Mouse (Mus musculus) kidney, postnatal 36 days (tissue): ENCODE data around the gene Vax2.

ENCODE experiments used
- DNase-seq, 2 experiments: peaks; one replicate each; pipeline ENCODE4 v3.0.0; 2021 to 2022; ENCODE audit warnings: mixed read lengths in 2 of 2

Gene Vax2

GRCm38 (mm10) chr6:83711067-83711675, at the start of gene Vax2:
Gene Vax2, plus strand, starts transcription at chr6:83711264.
- peak; percentile 65 to 81 for DNase-seq

- DNase-seq = no peak
Observed at GRCm38 (mm10) chr6:83665009-83665408, 46.1 kb upstream of the Vax2 start.

- DNase-seq = peak; percentile 50 to 90
Observed at GRCm38 (mm10) chr6:83673395-83673794, 37.7 kb upstream of the Vax2 start.

- no peak for DNase-seq
Observed at GRCm38 (mm10) chr6:83677757-83678156, 33.3 kb upstream of the Vax2 start, which contains the start of gene Cd207. Gene Cd207, minus strand, starts transcription at chr6:83677857.

GRCm38 (mm10) chr6:83689374-83689773, 21.7 kb upstream of the Vax2 start:
- no peak for DNase-seq

- DNase-seq = peak; percentile 37 to 80
Observed at GRCm38 (mm10) chr6:83690277-83690676, 20.8 kb upstream of the Vax2 start.

GRCm38 (mm10) chr6:83690936-83691335, 20.1 kb upstream of the Vax2 start:
- DNase-seq = no peak

GRCm38 (mm10) chr6:83692962-83693361, 18.1 kb upstream of the Vax2 start:
- no peak for DNase-seq

GRCm38 (mm10) chr6:83693835-83694234, 17.2 kb upstream of the Vax2 start:
- DNase-seq = peak; percentile 56 to 74

GRCm38 (mm10) chr6:83695731-83696130, 15.3 kb upstream of the Vax2 start:
- no peak for DNase-seq

GRCm38 (mm10) chr6:83696684-83697083, 14.4 kb upstream of the Vax2 start:
- DNase-seq = no peak

- no peak for DNase-seq
Observed at GRCm38 (mm10) chr6:83697932-83698331, 13.1 kb upstream of the Vax2 start.

GRCm38 (mm10) chr6:83699971-83700370, 11.1 kb upstream of the Vax2 start:
- no peak for DNase-seq

GRCm38 (mm10) chr6:83701001-83701400, 10.1 kb upstream of the Vax2 start:
- DNase-seq = no peak

- DNase-seq = no peak
Observed at GRCm38 (mm10) chr6:83702146-83702999, 8.7 kb upstream of the Vax2 start.

- DNase-seq = no peak
Observed at GRCm38 (mm10) chr6:83703000-83703721, 7.9 kb upstream of the Vax2 start.

GRCm38 (mm10) chr6:83703722-83704078, 7.4 kb upstream of the Vax2 start:
- DNase-seq = no peak

- DNase-seq = no peak
Observed at GRCm38 (mm10) chr6:83704294-83704693, 6.8 kb upstream of the Vax2 start.

GRCm38 (mm10) chr6:83704701-83705100, 6.4 kb upstream of the Vax2 start:
- DNase-seq = no peak

- no peak for DNase-seq
Observed at GRCm38 (mm10) chr6:83707738-83708510, 3.1 kb upstream of the Vax2 start.

GRCm38 (mm10) chr6:83710361-83711066, 550 bp upstream of the Vax2 start:
- DNase-seq = no peak
